Mouse (Mus musculus): ENCODE data around the gene Zfyve27.
A peak's percentile ranks its signal among the peaks of the same experiment; 100 is the strongest.

Zfyve27 gene

GRCm38 (mm10) chr19:42237602-42238340 is 74.0 kb downstream of the Zfyve27 start:
- peak; percentile 67 for DNase-seq (ENCODE audit: low read depth)

- DNase-seq (ENCODE audit: low read depth) = peak; percentile 76
These were observed 74.6 kb downstream of the Zfyve27 start for GRCm38 (mm10) chr19:42238341-42238715.

DNA sequence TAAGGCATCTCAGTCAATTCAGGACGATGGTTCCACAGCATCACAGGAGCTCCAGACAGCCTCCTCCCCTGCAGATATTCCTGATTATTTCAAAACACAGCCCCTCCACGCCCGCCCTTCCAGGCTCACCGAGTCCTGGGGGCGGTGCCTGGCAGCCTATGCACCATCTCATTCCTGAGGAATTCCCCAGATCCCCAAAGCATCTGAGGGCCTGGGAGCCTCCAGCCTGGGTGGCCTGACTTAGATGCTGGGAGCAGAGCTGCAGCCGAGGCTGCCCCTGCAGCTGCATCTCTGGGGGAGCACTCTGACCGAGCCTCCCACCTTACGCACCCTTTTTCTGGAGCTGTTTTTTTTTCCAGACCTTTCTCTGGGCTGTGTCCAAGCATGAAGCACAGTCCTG is 77.1 kb downstream of the Zfyve27 start:
- DNase-seq (ENCODE audit: low read depth) = peak; percentile 93

GRCm38 (mm10) chr19:42243401-42243800 is 79.7 kb downstream of the Zfyve27 start:
- DNase-seq (ENCODE audit: low read depth) = peak; percentile 85
